Mouse (Mus musculus): ENCODE results near the gene Hap1.

Gene Hap1

DNA sequence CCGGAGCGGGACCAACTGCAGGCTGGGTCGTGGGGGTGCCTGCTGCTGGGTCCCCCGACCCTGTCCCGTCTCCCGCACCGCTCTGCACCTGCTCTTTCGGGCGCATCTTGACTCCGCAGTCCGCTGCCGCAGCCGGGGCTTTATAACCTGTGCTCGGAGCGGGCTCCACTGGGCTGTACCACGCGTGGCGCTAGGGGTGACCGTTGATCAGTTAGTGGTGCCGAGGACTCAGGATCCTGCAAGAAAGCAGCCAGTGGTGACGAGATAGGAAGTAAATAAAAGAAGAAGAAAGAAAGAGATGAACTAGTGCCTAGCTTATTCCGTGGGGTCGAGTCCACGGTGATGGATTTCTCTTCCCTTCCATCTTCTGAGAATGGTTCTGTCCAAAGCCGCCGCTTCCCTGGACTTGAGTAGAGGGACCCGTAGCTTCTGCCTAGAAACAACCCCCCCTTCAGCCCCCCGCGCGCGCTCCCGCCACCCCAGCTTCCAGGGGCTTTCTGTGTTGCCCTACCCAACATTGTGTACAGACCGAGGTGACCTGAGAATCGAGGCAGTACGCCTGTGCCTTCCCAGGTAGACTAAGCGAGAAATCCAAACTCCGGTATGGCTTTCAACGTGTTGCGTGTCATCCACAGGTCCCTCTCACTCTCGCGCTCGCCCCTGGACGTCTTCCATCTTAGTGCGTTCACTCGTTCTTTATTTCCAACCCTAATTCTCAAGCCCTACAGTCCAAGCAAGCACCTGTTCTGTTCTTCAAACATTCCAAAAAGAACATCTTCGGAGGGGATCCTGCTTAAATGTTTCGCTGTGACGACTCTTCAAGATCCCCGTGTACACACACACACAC lies at the start of gene Hap1:
Hap1 (minus strand) TSS at position 157 of the 847 bp plus-strand sequence.
- DNase-seq (ENCODE audit: low read depth, low spot score), result no peak

- no peak for DNase-seq (ENCODE audit: low read depth, low spot score)
Observed at GRCm38 (mm10) chr11:100404456-100405074, 48.6 kb upstream of the Hap1 start.

GRCm38 (mm10) chr11:100403445-100404134 lies 47.7 kb upstream of the Hap1 start:
- no peak for DNase-seq (ENCODE audit: low read depth, low spot score)

DNA sequence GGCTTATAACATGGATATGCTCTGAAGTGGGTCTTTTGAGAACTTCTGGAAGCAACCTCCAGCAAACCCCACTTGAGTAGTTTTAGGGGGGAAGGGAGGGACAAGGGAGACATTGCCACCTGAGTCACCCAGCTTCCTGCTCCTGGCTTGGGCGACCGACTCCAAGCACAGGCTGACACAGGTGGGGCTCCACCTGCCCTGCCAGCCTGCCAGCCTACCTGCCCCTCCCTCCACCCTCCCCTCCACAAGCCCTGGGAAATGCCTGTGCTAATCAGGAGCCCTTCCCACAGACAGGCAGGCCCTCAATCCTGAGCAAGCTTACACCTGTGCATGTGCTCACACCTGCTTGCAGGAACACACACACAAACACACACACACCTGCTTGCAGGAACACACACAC lies 46.8 kb upstream of the Hap1 start:
- DNase-seq (ENCODE audit: low read depth, low spot score), result no peak

- no peak for DNase-seq (ENCODE audit: low read depth, low spot score)
Observed at GRCm38 (mm10) chr11:100402240-100402639, 46.3 kb upstream of the Hap1 start.

GRCm38 (mm10) chr11:100400842-100401241 lies 44.9 kb upstream of the Hap1 start:
- no peak for DNase-seq (ENCODE audit: low read depth, low spot score)

- no peak for DNase-seq (ENCODE audit: low read depth, low spot score)
Observed at GRCm38 (mm10) chr11:100399727-100400538, 44.0 kb upstream of the Hap1 start.

DNA sequence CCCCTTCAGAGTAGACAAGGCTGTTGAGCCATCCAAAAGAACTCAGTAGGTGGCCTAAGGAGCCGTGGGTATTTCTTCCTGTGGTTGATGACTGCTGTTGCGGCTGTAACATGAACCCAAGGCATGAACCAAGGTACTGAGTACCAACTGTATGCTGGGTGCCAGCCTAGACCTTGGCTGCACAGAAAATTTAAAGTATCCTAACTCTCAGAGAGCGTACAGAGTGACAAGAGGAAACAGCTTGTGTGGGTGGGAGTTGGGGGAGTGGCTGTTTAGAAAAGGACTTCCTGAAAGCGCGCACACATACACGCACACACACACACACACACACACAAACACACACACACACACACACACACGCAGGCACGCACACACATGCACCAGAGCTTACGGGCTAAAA lies 43.4 kb upstream of the Hap1 start:
- no peak for DNase-seq (ENCODE audit: low read depth, low spot score)

- DNase-seq (ENCODE audit: low read depth, low spot score), result no peak
Observed at GRCm38 (mm10) chr11:100398517-100398916, 42.6 kb upstream of the Hap1 start.

DNA sequence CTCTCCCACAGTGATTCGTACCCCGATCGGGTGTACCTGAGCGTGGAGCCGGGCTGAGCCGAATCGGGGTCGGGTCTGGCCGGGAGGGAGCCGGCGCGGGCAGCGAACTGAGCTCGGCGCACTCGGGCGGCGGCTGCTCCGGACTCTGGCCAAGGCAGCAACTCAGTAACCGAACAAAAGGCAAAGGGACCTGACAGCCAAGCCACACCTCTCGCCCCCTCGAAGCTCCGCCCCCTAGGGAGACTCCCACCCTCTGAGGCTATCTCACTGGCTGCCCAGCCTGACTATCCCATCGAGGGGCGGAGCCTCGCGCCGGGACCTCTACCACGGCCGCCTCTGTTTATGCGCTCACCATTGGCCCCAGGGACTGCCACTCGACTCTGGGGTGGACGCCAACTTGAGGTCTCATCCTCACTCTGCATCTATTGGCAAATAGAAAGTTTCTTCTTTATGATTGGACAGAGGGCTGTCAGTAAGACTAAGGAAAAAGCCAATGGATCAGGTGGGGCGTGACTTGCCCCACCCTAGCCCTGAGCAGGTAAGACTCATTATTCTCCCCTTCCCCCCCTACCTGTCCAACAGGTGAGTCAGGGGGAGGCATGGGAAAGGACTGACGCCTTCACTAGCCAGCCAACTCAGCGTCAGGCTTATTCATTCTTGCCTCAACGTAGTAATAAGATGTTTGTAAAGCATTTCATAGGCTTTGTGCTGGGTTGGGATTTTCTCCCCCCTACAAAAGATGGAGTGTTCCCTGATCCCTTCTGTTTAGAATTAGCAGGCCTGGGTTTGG lies 41.9 kb upstream of the Hap1 start, which contains the start of gene Jup:
Jup (minus strand) TSS at position 164 of the 790 bp plus-strand sequence.
- DNase-seq (ENCODE audit: low read depth, low spot score), result peak; percentile 8

DNA sequence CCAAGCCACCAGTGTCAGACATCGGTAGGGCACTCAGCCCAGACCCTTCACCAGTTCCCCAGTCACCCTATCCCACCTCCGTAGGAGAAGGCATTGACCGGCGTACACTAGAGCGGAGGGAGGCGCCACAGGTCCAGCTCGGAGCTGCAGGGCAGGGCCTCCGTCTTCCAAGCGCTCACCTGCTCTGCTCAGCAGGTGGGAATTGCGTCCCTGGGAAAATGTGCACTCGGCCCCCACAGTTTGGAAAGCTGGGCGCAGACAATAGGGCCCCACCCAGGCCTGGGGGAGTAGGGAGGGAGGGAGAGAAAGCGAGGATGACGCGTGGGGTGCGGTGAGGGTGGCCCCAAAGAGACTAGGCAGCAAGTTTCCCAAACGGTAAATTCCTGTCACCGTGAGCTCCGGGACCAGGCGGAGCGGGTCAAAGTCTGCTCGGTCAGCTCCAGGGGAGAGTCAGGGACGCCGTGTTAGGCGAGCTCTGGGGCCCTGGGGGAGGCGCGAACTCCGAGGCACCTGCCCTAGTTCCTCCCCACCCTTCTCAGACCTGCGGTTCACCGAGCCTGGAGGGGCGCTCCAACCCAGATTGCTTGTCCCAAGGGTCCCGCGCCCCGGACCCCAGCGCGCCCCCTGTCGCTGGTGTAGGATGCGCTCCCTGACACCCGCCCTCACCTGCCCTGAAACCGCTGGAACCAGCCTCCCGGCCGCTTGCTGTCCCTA lies 41.1 kb upstream of the Hap1 start:
- no peak for DNase-seq (ENCODE audit: low read depth, low spot score)

DNA sequence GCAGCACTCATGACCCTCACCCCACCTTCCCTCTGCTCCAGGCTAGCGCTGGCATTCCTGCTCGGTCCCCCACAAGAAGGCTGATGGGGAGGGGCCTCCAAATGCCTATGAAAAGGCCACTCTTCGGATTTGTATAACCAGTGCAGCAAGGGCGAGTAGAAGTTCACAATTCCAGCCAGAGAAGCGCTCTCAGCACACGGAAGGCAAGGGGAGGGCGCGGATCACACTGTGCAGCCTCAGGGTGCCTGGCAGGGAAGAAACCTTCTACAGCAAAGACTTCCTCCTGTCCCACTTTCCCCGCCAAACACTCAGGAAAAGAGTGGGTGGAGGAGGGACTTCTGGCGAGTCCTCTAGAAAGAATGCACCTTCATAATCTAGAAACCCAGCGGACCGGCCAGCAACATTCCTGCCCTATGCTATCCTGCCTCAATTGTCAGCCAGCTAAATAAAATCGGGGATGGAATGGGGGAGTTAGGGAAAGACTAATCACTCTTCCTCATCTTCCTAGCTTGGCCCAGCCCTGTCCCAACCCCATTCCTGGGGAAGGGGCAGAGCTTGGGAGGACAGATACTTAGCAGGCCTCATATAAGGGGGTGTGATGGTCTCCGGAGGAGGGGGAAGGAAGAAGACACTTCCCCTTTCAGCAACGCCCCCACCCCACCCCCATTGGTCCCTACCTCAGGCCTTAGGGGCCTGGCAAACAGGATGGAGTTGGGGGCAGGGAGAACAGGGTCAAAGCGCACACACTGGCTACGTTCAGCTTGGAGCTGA lies 40.1 kb upstream of the Hap1 start:
- DNase-seq (ENCODE audit: low read depth, low spot score), result no peak

DNA sequence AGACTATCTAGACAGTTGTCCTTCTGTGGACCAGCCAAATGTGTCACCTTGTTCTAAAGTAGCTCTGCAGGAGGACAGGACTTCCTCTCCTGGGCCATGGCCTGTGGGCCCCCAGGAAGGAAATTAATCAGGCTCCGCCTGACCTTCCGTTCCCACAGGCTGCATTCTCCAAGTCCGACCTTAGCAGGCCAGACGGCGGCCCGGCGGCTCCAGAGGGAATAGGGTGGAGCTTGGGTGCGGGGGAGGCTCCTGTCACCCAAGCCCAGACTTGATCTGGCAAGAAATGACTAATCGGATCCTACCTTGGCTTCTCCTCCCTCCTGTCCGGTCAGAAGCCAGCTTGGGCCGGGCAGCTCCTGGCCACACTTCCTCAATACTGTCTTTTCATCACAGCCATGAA lies 39.3 kb upstream of the Hap1 start:
- DNase-seq (ENCODE audit: low read depth, low spot score), result no peak

DNA sequence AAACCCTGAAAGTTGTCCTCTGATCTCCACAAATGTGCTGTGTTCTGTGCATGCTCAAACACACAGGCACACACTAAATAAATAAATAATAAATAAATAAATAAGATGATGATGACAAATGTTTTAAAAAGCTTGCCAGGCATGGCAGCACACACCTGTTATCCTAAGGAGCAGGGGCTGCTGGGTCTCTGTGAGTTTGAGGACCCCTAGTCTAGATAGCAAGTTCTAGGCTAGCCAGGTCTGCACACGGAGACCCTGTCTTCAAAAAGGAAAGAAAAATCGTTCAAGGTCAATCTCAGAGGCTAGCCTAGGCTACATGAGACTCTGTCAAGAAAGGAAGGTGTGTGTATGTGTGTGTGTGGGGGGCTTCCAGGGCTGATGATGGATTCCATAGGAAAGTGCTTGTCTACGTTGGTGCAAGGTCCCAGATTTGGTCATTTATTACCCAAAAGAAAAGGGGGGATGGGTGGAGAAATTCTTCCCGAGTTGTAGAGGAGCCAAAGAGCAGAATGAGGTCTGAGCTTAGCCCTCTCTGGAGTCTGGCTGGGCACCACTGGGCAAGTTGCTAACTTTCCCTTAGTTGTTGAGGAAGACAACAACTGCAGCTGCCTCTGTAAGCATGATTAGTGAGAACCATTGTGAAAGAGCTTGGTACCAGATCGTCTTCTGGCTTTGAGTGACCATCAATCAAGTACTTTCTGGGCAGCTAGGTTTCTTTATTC lies 38.6 kb upstream of the Hap1 start:
- DNase-seq (ENCODE audit: low read depth, low spot score), result no peak

GRCm38 (mm10) chr11:100393733-100394132 lies 37.8 kb upstream of the Hap1 start:
- DNase-seq (ENCODE audit: low read depth, low spot score), result no peak

DNA sequence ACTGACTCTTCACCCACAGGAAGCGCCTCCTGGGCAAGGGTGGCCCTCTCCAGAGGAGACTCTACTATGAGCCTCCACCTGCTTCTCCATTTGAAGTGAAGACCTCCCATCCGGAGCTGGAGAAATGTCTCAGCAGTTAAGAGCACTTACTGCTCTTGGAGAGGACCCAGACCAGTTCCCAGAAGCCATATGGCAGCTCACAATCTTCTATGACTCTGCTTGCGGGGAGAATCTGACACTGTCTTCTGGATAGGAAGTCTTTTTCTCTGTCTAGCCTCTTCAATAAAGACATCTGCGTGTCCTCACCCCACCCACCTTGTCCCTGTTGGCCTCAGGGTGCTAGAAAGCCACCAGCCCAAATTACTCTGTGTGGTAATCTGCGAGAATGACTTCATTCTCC lies 37.0 kb upstream of the Hap1 start:
- DNase-seq (ENCODE audit: low read depth, low spot score), result no peak

- DNase-seq (ENCODE audit: low read depth, low spot score), result no peak
Observed at GRCm38 (mm10) chr11:100391884-100392345, 36.0 kb upstream of the Hap1 start.

DNA sequence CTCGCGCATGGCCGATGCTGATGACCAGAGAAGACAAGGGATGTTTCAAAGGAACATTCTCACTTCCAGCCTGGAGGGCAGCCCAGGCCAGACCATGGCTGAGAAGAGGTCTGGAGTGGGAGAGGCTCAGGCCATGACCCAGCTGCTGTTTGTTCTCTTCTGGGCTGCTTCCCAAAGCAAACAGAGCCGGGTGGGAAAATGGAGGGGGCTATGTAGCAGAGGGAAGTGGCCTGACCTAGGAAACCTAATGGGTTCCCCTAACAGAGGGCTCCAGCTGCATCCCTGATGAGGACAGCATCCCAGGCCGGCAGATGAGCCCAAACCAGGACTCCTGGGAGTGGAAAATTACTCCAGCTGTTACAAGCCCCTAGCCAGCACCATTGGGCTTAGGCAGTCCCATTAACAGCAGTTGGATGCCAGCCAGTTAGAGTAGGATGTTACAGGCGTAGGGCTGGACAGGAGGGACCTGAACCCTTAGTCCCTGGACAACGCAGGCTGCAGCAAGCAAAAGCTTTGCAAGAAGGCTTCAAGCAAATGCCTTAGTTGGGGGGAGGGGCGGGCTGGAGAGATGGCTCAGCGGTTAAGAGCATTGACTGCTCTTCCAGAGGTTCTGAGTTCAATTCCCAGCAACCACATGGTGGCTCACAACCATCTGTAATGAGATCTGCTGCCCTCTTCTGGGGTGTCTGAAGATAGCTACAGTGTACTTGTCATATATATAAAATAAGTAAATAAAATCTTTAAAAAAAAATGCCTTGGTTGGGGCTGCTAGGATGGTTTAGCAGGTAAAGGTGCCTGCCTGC lies 35.4 kb upstream of the Hap1 start:
- DNase-seq (ENCODE audit: low read depth, low spot score), result no peak

Data from c-Kit-negative CD71-positive TER-119-positive erythroid progenitor cells, embryonic 14.5 days (primary cell).